ENCODE assay signal across 14 mouse cellular contexts in the genomic region with DNA sequence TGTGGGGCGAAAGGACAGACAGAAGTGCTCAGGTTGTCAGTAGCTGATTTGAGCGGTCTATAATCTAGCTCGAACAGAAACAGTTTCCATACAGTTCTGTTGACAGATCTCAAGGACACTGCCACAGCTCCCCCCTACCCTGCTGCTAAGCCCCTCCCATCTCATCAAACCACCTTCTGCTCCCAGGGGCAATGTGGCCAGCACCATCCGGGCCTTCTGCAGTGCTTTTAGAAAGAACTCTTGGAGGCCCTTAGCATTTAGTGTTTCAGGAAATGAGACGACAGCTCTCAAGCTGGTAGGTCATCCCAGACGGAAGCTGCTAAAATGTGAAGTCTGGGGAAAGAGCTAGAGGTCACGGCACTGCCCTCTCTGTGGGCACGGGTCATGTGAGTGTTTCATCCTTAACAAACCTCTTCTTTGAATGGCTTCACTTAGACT. TPM values are rescaled to one million over a fixed set of nuclear protein-coding genes. Genes with fewer than 3 reads are reported as not detected.
A peak's percentile ranks its signal among the peaks of the same experiment; 100 is the strongest.
DNase-seq lines count a peak whose midpoint lies in the region; ATAC-seq and TF ChIP-seq lines count a peak whose summit lies in the region.
"Had no signal": no experiment of that assay in that cellular context is flagged by ENCODE, and none has a peak within 500 bp of the region (broad histone marks: within the 10 kb centered on the region; RNA-seq: fewer than 3 reads in every experiment).

No protein-coding gene starts in this region.

- H3K27ac ChIP-seq in liver, embryonic 11.5 days (ENCODE audit: low read depth, low read length), result no peak overlapping the region
- H3K27ac ChIP-seq in embryonic facial prominence, embryonic 10.5 days (replicated peaks), result peak overlapping the region; percentile 44; the same call in 1 of the 2 replicates
- peak overlapping the region; percentile 72 for H3K27ac ChIP-seq in heart, postnatal 0 days (ENCODE audit: low read depth)
- H3K27ac ChIP-seq: midbrain, embryonic 12.5 days; neural tube, embryonic 12.5 days had no signal

- H3K4me2 ChIP-seq in liver, embryonic 11.5 days, result no peak overlapping the region
- peak overlapping the region; percentile 5; the same call in 1 of the 2 replicates for H3K4me2 ChIP-seq in heart, postnatal 0 days (ENCODE audit: low read depth, low read length)
- H3K4me2 ChIP-seq: lung, embryonic 14.5 days; midbrain, embryonic 12.5 days; neural tube, embryonic 12.5 days had no signal

- H3K9me3 ChIP-seq in liver, embryonic 11.5 days (ENCODE audit: control insufficient read depth, low read length), result no peaks in the 10 kb centered on the region
- H3K9me3 ChIP-seq in embryonic facial prominence, embryonic 10.5 days, result no peaks in the 10 kb centered on the region
- no peaks in the 10 kb centered on the region for H3K9me3 ChIP-seq in heart, postnatal 0 days (replicated peaks; ENCODE audit: control insufficient read depth, low read length)
- H3K9me3 ChIP-seq: midbrain, embryonic 12.5 days; neural tube, embryonic 12.5 days had no signal

- no peaks in the 10 kb centered on the region for H3K4me1 ChIP-seq in liver, embryonic 11.5 days (replicated peaks; ENCODE audit: control insufficient read depth, insufficient read depth, low read length)
- peaks cover 35% of the 10 kb centered on the region for H3K4me1 ChIP-seq in embryonic facial prominence, embryonic 10.5 days
- peaks cover 22% of the 10 kb centered on the region for H3K4me1 ChIP-seq in heart, postnatal 0 days (ENCODE audit: control insufficient read depth, insufficient read depth)
- H3K4me1 ChIP-seq: neural tube, embryonic 12.5 days had no signal

- no peak for TF ChIP-seq CTCF in heart, postnatal 0 days (IDR thresholded peaks at IDR 0.05; ENCODE audit: low read depth)

- no peak for TF ChIP-seq EP300 in heart, postnatal 0 days (IDR thresholded peaks at IDR 0.05; ENCODE audit: low read depth)

- no peak overlapping the region for H3K4me3 ChIP-seq in liver, embryonic 11.5 days (ENCODE audit: low read depth, low read length)
- no peak overlapping the region for H3K4me3 ChIP-seq in embryonic facial prominence, embryonic 10.5 days
- H3K4me3 ChIP-seq in heart, postnatal 0 days (ENCODE audit: low read depth, low read length), result no peak overlapping the region
- H3K4me3 ChIP-seq: midbrain, embryonic 12.5 days; neural tube, embryonic 12.5 days had no signal

- no peaks in the 10 kb centered on the region for H3K36me3 ChIP-seq in liver, embryonic 11.5 days (ENCODE audit: control insufficient read depth, insufficient read depth, low read length)
- H3K36me3 ChIP-seq in embryonic facial prominence, embryonic 10.5 days (replicated peaks), result no peaks in the 10 kb centered on the region
- H3K36me3 ChIP-seq in heart, postnatal 0 days (replicated peaks; ENCODE audit: control insufficient read depth, insufficient read depth, low read length), result no peaks in the 10 kb centered on the region

- ATAC-seq in liver, embryonic 11.5 days (replicated peaks; ENCODE audit: low FRiP score), result no peak; the same call in 1 of the 2 replicates
- ATAC-seq in heart, postnatal 0 days (ENCODE audit: insufficient read depth, low read depth), result peak; percentile 83
- no peak for ATAC-seq in erythroid progenitor cell, adult 5-6 weeks (replicated peaks; ENCODE audit: low FRiP score, poor library complexity, severe bottlenecking)

- no peak overlapping the region for H3K9ac ChIP-seq in liver, embryonic 11.5 days (ENCODE audit: low read depth, low read length)
- H3K9ac ChIP-seq in heart, postnatal 0 days (replicated peaks; ENCODE audit: low read depth, low read length), result no peak overlapping the region
- H3K9ac ChIP-seq: lung, embryonic 14.5 days; midbrain, embryonic 12.5 days; neural tube, embryonic 12.5 days had no signal

- DNase-seq in liver, result peak; percentile 7
- DNase-seq in liver, embryonic 11.5 days (ENCODE audit: low spot score), result no peak
- peak; percentile 56 for DNase-seq in embryonic facial prominence, embryonic 10.5 days (ENCODE audit: low spot score)
- peak; percentile 57 for DNase-seq in heart, postnatal 0 days (ENCODE audit: low spot score)
- peak; percentile 7 for DNase-seq in yolk sac, embryonic 10.5 days (ENCODE audit: low spot score)
- DNase-seq in ovary, postnatal 10 days (ENCODE audit: low spot score), result no peak
- DNase-seq: adrenal gland, postnatal 14 days; cerebellum, adult 11 months; kidney, adult 18-20 months; lung, embryonic 14.5 days; right cerebral cortex, postnatal 25 days had no signal

- 28% methylated on average over 8 of the region's 8 CpGs for WGBS in liver, embryonic 11.5 days
- 33% methylated on average over 8 of the region's 8 CpGs for WGBS in embryonic facial prominence, embryonic 10.5 days
- WGBS in heart, postnatal 0 days, result 11% methylated on average over 8 of the region's 8 CpGs

- no peaks in the 10 kb centered on the region for H3K27me3 ChIP-seq in liver, embryonic 11.5 days (replicated peaks; ENCODE audit: control insufficient read depth, insufficient read depth, low read length)
- 0 out of 2 replicates have a peak, but pooled peaks cover 12% of the 10 kb centered on the region for H3K27me3 ChIP-seq in embryonic facial prominence, embryonic 10.5 days (replicated peaks; ENCODE audit: low read depth, poor library complexity, severe bottlenecking)
- H3K27me3 ChIP-seq in heart, postnatal 0 days (ENCODE audit: control insufficient read depth, insufficient read depth, low read length), result no peaks in the 10 kb centered on the region
- H3K27me3 ChIP-seq: midbrain, embryonic 12.5 days; neural tube, embryonic 12.5 days had no signal

RNA-seq across cellular contexts. Expression of a gene that starts 35.2 kb away (rescaled TPM):
- 29.8 and 36.2 TPM in 2 replicates for polyA plus RNA-seq in liver, embryonic 11.5 days (2014; fragmentation: Nextera tagmentation; extraction: Ambion mirVana)
- 8.4 and 8.6 TPM in 2 replicates for polyA plus RNA-seq in embryonic facial prominence, embryonic 10.5 days (2016; fragmentation: Nextera tagmentation; extraction: Ambion mirVana)
- total RNA-seq in heart, postnatal 0 days (2014; rRNA removed; ENCODE audit: low replicate concordance), result 43.2 and 58.9 TPM in 2 replicates
- polyA plus RNA-seq in heart, postnatal 0 days (2015; fragmentation: Nextera tagmentation; extraction: Ambion mirVana), result 28.5 and 31.6 TPM in 2 replicates
- 20.5 and 22.2 TPM in 2 replicates for total RNA-seq in erythroid progenitor cell, adult 5-6 weeks (2015; ENCODE audit: low replicate concordance)
- total RNA-seq in erythroid progenitor cell, adult 5-6 weeks (2017; ENCODE audit: low replicate concordance), result 29.8 and 31.7 TPM in 2 replicates

Comparison
In these comparisons a context has a peak if more than half of its experiments do, and no peak if none do; other contexts are left out.
1. DNase-seq: peak in liver (single experiment), embryonic facial prominence, embryonic 10.5 days (single experiment), heart, postnatal 0 days (single experiment) and yolk sac, embryonic 10.5 days (single experiment); none in liver, embryonic 11.5 days (single experiment) and ovary, postnatal 10 days (single experiment).